Mouse (Mus musculus): ENCODE measurements at regions not wholly inside any gene's neighbourhood (a gene's known extent, or its start where the extent isn't known, plus 50 kb on each side); places are given as distances from the start of the nearest gene placed in this dataset.
A peak's percentile ranks its signal among the peaks of the same experiment; 100 is the strongest.

- DNase-seq (ENCODE audit: low spot score in 2 of 2) = no peak
These were observed 180.5 kb upstream of the Dlk1 start for GRCm38 (mm10) chr12:109272101-109272500.

- DNase-seq (ENCODE audit: low spot score in 2 of 2) = no peak
These were observed 137.8 kb upstream of the Dlk1 start for GRCm38 (mm10) chr12:109314850-109315249.

GRCm38 (mm10) chr12:109325986-109326385 lies 126.6 kb upstream of the Dlk1 start:
- no peak for DNase-seq (ENCODE audit: low spot score in 2 of 2)

GRCm38 (mm10) chr12:109371327-109371726 lies 81.3 kb upstream of the Dlk1 start:
- no peak for DNase-seq (ENCODE audit: low spot score in 2 of 2)

- DNase-seq (ENCODE audit: low spot score in 2 of 2) = no peak
These were observed 66.8 kb upstream of the Dlk1 start for GRCm38 (mm10) chr12:109385794-109386193.

GRCm38 (mm10) chr12:109388791-109389190 lies 63.8 kb upstream of the Dlk1 start:
- DNase-seq (ENCODE audit: low spot score in 2 of 2) = no peak

- DNase-seq (ENCODE audit: low spot score in 2 of 2) = no peak
These were observed 62.2 kb upstream of the Dlk1 start for GRCm38 (mm10) chr12:109390388-109390920.

GRCm38 (mm10) chr12:109390978-109391377 lies 61.6 kb upstream of the Dlk1 start:
- DNase-seq (ENCODE audit: low spot score in 2 of 2) = no peak

- no peak for DNase-seq (ENCODE audit: low spot score in 2 of 2)
These were observed 59.3 kb upstream of the Dlk1 start for GRCm38 (mm10) chr12:109393326-109393725.

- DNase-seq (ENCODE audit: low spot score in 2 of 2) = peak; percentile 87 to 88
These were observed 58.8 kb upstream of the Dlk1 start for GRCm38 (mm10) chr12:109393795-109394194.

GRCm38 (mm10) chr12:109394396-109394795 lies 58.2 kb upstream of the Dlk1 start:
- DNase-seq (ENCODE audit: low spot score in 2 of 2) = no peak

- peak in 1 of 2 experiments; percentile 9 for DNase-seq (ENCODE audit: low spot score in 2 of 2)
These were observed 56.0 kb upstream of the Dlk1 start for GRCm38 (mm10) chr12:109396614-109397013.

- peak in 1 of 2 experiments; percentile 52 for DNase-seq (ENCODE audit: low spot score in 2 of 2)
These were observed 55.2 kb upstream of the Dlk1 start for GRCm38 (mm10) chr12:109397175-109398058.

GRCm38 (mm10) chr12:109398473-109398872 lies 54.1 kb upstream of the Dlk1 start:
- DNase-seq (ENCODE audit: low spot score in 2 of 2) = no peak

- DNase-seq (ENCODE audit: low spot score in 2 of 2) = peak; percentile 17 to 58
These were observed 53.7 kb upstream of the Dlk1 start for GRCm38 (mm10) chr12:109398951-109399350.

GRCm38 (mm10) chr12:109399591-109399990 lies 53.0 kb upstream of the Dlk1 start:
- peak in 1 of 2 experiments; percentile 76 for DNase-seq (ENCODE audit: low spot score in 2 of 2)

GRCm38 (mm10) chr12:109400041-109400440 lies 52.6 kb upstream of the Dlk1 start:
- peak in 1 of 2 experiments; percentile 11 for DNase-seq (ENCODE audit: low spot score in 2 of 2)

- DNase-seq (ENCODE audit: low spot score in 2 of 2) = peak; percentile 12 to 65
These were observed 51.6 kb upstream of the Dlk1 start for GRCm38 (mm10) chr12:109400936-109401586.

GRCm38 (mm10) chr12:109401696-109402095 lies 50.9 kb upstream of the Dlk1 start:
- peak in 1 of 2 experiments; percentile 18 for DNase-seq (ENCODE audit: low spot score in 2 of 2)

GRCm38 (mm10) chr12:109402226-109402625 lies 50.4 kb upstream of the Dlk1 start:
- peak; percentile 63 to 84 for DNase-seq (ENCODE audit: low spot score in 2 of 2)

All from gastrocnemius, postnatal 4 days (tissue).